Mouse (Mus musculus): ENCODE measurements around the gene Ctnnbl1. TPM values are rescaled to one million over a fixed set of nuclear protein-coding genes. Genes with fewer than 3 reads are reported as not detected.

Gene Ctnnbl1
- total and polyA plus RNA-seq, 2 experiments from 2014 or later, result 21.0 to 28.4 TPM

DNA sequence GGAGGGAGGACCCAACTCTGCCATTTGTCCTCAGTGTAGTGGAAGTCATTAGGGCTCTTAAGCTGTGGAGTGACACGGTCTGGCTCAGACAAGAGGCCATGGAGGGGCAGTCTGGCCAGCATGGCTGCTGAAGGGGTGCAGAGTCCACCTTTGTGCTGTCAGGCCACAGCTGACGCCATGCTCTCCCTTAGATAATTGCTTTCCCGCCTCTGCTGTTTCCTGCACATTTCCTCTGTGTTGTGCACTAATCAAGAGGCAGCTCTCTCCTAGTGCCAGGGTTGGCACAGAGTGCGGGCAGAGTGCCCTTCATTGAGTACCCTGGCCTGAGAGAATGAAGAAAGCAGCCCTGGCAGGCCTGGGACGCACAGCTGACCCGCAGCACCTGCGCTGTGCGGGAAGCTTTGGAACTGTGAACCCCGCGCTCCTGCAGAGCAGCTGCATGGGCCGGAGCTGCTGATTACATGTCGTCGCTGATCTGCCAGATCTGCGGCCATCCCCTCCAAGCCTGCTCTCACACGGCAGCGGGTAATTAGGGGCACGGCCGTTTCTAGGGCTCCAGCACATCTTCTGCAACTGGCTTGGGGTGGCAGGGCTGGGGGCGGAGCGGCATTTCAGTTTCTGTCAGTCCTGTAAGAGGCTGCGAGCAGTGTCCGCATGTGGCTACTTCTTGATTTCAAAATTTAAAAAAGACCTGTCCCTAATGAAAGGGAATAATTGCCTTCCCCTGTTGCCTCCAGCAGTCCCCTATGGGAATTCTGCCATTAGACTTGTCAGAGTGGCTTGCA, 14.6 kb downstream of the Ctnnbl1 start:
- no peaks in the 10 kb centered on the region for H3K27me3 ChIP-seq (ENCODE audit: control insufficient read depth, insufficient read depth, low read length)
- TF ChIP-seq CTCF (IDR thresholded peaks at IDR 0.05; ENCODE audit: low read depth) (no peak), EP300 (IDR thresholded peaks at IDR 0.05; ENCODE audit: low read depth) (no peak)
- 42% methylated on average over 22 of the region's 22 CpGs for WGBS
- peak; percentile 16 for DNase-seq (ENCODE audit: low spot score)
- H3K4me3 ChIP-seq (ENCODE audit: low read depth, low read length), result no peak overlapping the region
- H3K4me1 ChIP-seq (ENCODE audit: control insufficient read depth, insufficient read depth), result peaks cover 7% of the 10 kb centered on the region; the same call in 1 of the 2 replicates
- H3K27ac ChIP-seq (ENCODE audit: low read depth), result peak overlapping the region; percentile 27; the same call in 1 of the 2 replicates
- H3K9me3 ChIP-seq (replicated peaks; ENCODE audit: control insufficient read depth, low read length), result no peaks in the 10 kb centered on the region
- H3K4me2 ChIP-seq (ENCODE audit: low read depth, low read length), result peak overlapping the region; percentile 31
- peak; percentile 70 for ATAC-seq (ENCODE audit: insufficient read depth, low read depth)
- H3K9ac ChIP-seq (replicated peaks; ENCODE audit: low read depth, low read length), result no peak overlapping the region
- no peaks in the 10 kb centered on the region for H3K36me3 ChIP-seq (replicated peaks; ENCODE audit: control insufficient read depth, insufficient read depth, low read length)

DNA sequence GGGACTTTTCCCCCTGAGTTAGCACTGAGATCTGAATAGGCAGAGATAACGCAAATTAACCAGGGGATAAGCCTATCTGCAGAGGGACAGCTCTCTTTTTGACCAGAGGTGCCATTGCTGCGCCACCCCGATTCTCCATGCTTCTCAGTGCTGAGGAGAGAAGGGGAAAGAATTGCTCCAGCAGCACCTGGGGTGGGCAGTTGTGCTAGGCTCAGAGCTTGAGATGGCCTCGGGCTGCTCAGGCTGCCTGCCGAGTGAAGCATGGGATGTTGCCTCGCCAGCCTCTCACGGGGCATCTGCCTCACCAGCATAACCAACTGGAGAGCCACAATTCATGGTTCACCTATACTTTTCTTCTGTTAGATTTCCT, 15.2 kb downstream of the Ctnnbl1 start:
- no peak overlapping the region for H3K4me2 ChIP-seq (ENCODE audit: low read depth, low read length)
- WGBS, result 77% methylated on average over 7 of the region's 7 CpGs
- peaks cover 7% of the 10 kb centered on the region; the same call in 1 of the 2 replicates for H3K4me1 ChIP-seq (ENCODE audit: control insufficient read depth, insufficient read depth)
- H3K27ac ChIP-seq (ENCODE audit: low read depth), result no peak overlapping the region
- TF ChIP-seq EP300 (IDR thresholded peaks at IDR 0.05; ENCODE audit: low read depth), result no peak
- TF ChIP-seq CTCF (IDR thresholded peaks at IDR 0.05; ENCODE audit: low read depth), result no peak
- DNase-seq (ENCODE audit: low spot score) (no peak), ATAC-seq (ENCODE audit: insufficient read depth, low read depth) (no peak)
- H3K9ac ChIP-seq (replicated peaks; ENCODE audit: low read depth, low read length), result no peak overlapping the region
- H3K27me3 ChIP-seq (ENCODE audit: control insufficient read depth, insufficient read depth, low read length), result no peaks in the 10 kb centered on the region
- H3K4me3 ChIP-seq (ENCODE audit: low read depth, low read length), result no peak overlapping the region
- no peaks in the 10 kb centered on the region for H3K36me3 ChIP-seq (replicated peaks; ENCODE audit: control insufficient read depth, insufficient read depth, low read length)
- H3K9me3 ChIP-seq (replicated peaks; ENCODE audit: control insufficient read depth, low read length), result no peaks in the 10 kb centered on the region

DNA sequence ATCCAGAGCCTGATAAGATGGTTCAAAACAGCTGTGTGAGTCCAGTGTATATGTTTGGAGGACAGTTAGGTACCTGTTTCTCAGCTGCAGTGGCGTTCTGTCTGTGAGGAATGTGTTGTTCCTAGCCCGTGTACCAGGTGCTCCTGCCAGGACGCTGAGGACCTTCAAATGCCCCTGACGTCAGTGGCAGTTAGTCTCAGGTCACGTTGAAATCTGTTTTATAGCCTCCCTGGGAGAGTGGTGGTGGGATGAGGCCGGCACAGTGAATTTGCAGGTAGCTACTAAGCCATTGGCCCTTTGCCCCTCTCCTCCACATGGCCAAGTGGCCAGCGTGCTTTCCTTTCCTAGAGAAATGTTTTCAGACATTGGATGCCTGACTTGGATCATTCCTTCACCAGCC, 18.6 kb downstream of the Ctnnbl1 start:
- ATAC-seq (ENCODE audit: insufficient read depth, low read depth), result no peak
- H3K4me2 ChIP-seq (ENCODE audit: low read depth, low read length), result no peak overlapping the region
- TF ChIP-seq EP300 (IDR thresholded peaks at IDR 0.05; ENCODE audit: low read depth) (no peak), CTCF (IDR thresholded peaks at IDR 0.05; ENCODE audit: low read depth) (no peak)
- no peaks in the 10 kb centered on the region for H3K9me3 ChIP-seq (replicated peaks; ENCODE audit: control insufficient read depth, low read length)
- H3K36me3 ChIP-seq (replicated peaks; ENCODE audit: control insufficient read depth, insufficient read depth, low read length), result no peaks in the 10 kb centered on the region
- WGBS, result 57% methylated on average over 7 of the region's 7 CpGs
- H3K27me3 ChIP-seq (ENCODE audit: control insufficient read depth, insufficient read depth, low read length), result no peaks in the 10 kb centered on the region
- peaks cover 7% of the 10 kb centered on the region; the same call in 1 of the 2 replicates for H3K4me1 ChIP-seq (ENCODE audit: control insufficient read depth, insufficient read depth)
- no peak for DNase-seq (ENCODE audit: low spot score)
- H3K9ac ChIP-seq (replicated peaks; ENCODE audit: low read depth, low read length), result no peak overlapping the region
- no peak overlapping the region for H3K27ac ChIP-seq (ENCODE audit: low read depth)
- no peak overlapping the region for H3K4me3 ChIP-seq (ENCODE audit: low read depth, low read length)

DNA sequence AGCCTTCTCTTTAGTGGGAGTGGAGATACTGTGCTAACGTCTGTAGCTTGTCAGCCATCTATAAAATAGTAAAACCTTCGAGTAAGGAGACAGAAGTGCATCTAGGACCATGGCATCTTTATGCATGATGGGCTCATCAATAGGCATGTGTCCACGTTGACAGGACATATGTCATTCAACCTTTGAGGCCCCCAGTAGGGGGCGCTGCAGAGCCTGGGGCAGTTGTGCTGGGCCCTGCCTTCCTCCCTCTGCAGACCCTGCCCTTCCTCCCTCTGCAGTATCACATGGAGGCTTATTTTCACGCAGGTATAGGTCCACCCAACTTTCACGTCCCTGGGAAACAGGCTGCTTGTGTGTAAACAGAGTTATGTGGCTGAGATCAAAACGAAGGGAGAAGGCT, 19.0 kb downstream of the Ctnnbl1 start:
- Histone ChIP-seq H3K36me3 (replicated peaks; ENCODE audit: control insufficient read depth, insufficient read depth, low read length) (no peaks in the 10 kb centered on the region), H3K27me3 (ENCODE audit: control insufficient read depth, insufficient read depth, low read length) (no peaks in the 10 kb centered on the region), H3K9ac (replicated peaks; ENCODE audit: low read depth, low read length) (no peak overlapping the region), H3K27ac (ENCODE audit: low read depth) (no peak overlapping the region), H3K4me1 (ENCODE audit: control insufficient read depth, insufficient read depth) (peaks cover 7% of the 10 kb centered on the region; the same call in 1 of the 2 replicates), H3K9me3 (replicated peaks; ENCODE audit: control insufficient read depth, low read length) (no peaks in the 10 kb centered on the region), H3K4me3 (ENCODE audit: low read depth, low read length) (no peak overlapping the region), H3K4me2 (ENCODE audit: low read depth, low read length) (no peak overlapping the region)
- WGBS, result 84% methylated on average over 7 of the region's 7 CpGs
- DNase-seq (ENCODE audit: low spot score), result no peak
- no peak for ATAC-seq (ENCODE audit: insufficient read depth, low read depth)
- TF ChIP-seq EP300 (IDR thresholded peaks at IDR 0.05; ENCODE audit: low read depth) (no peak), CTCF (IDR thresholded peaks at IDR 0.05; ENCODE audit: low read depth) (no peak)

DNA sequence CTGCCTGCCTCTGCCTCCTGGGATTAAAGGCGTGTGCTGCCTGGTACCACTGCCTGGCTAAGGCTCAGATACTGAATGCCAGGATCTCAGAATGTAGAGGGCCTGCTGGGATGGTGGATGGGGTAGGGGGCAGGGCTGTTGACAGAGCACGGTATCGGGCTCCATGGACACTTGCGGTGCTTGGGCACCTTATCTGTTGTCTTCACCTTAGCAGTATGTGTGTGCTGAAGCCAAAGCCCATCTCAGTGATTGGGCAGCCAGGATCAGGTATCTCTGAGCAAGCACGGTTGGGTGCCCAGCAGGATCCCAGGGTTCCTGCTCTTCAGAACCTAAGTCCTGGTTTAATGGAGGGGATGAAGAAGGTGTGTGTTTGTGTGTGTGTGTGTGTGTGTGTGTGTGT, 21.2 kb downstream of the Ctnnbl1 start:
- Histone ChIP-seq H3K4me2 (ENCODE audit: low read depth, low read length) (no peak overlapping the region), H3K4me3 (ENCODE audit: low read depth, low read length) (no peak overlapping the region), H3K27ac (ENCODE audit: low read depth) (no peak overlapping the region), H3K9ac (replicated peaks; ENCODE audit: low read depth, low read length) (no peak overlapping the region), H3K27me3 (ENCODE audit: control insufficient read depth, insufficient read depth, low read length) (no peaks in the 10 kb centered on the region), H3K36me3 (replicated peaks; ENCODE audit: control insufficient read depth, insufficient read depth, low read length) (no peaks in the 10 kb centered on the region), H3K4me1 (ENCODE audit: control insufficient read depth, insufficient read depth) (no peaks in the 10 kb centered on the region), H3K9me3 (replicated peaks; ENCODE audit: control insufficient read depth, low read length) (no peaks in the 10 kb centered on the region)
- WGBS, result 58% methylated on average over 5 of the region's 5 CpGs
- DNase-seq (ENCODE audit: low spot score) (no peak), ATAC-seq (ENCODE audit: insufficient read depth, low read depth) (no peak)
- TF ChIP-seq EP300 (IDR thresholded peaks at IDR 0.05; ENCODE audit: low read depth) (no peak), CTCF (IDR thresholded peaks at IDR 0.05; ENCODE audit: low read depth) (no peak)

DNA sequence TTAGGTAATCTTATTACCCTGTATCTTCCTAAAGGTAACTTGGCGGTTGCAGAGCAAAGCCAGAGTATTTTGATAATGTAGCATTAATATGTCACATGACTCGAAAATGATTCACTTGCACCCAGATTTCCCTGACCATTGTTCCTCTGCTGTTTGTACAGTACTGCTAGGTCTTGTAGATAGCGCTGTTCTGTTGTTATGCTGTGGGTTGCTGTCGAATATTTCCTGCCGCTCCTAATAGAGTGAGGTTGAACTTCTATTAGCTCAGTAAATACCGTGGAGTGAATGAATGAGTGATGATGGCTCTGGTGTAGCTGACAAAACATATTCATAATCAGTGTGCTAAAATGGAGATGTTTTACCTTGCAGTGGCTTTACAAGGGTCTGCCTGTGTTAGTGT, 22.5 kb downstream of the Ctnnbl1 start:
- TF ChIP-seq CTCF (IDR thresholded peaks at IDR 0.05; ENCODE audit: low read depth) (no peak), EP300 (IDR thresholded peaks at IDR 0.05; ENCODE audit: low read depth) (no peak)
- Histone ChIP-seq H3K27me3 (ENCODE audit: control insufficient read depth, insufficient read depth, low read length) (no peaks in the 10 kb centered on the region), H3K4me2 (ENCODE audit: low read depth, low read length) (no peak overlapping the region), H3K36me3 (replicated peaks; ENCODE audit: control insufficient read depth, insufficient read depth, low read length) (no peaks in the 10 kb centered on the region), H3K27ac (ENCODE audit: low read depth) (no peak overlapping the region), H3K9me3 (replicated peaks; ENCODE audit: control insufficient read depth, low read length) (no peaks in the 10 kb centered on the region), H3K9ac (replicated peaks; ENCODE audit: low read depth, low read length) (no peak overlapping the region), H3K4me3 (ENCODE audit: low read depth, low read length) (no peak overlapping the region), H3K4me1 (ENCODE audit: control insufficient read depth, insufficient read depth) (no peaks in the 10 kb centered on the region)
- ATAC-seq (ENCODE audit: insufficient read depth, low read depth), result no peak
- no peak for DNase-seq (ENCODE audit: low spot score)
- 56% methylated on average over 6 of the region's 6 CpGs for WGBS

All from heart, postnatal 0 days (tissue).